Mouse (Mus musculus): ENCODE data around the gene Opa3. TPM values are rescaled to one million over a fixed set of nuclear protein-coding genes. Genes with fewer than 3 reads are reported as not detected.

Opa3 gene
- 15.7 and 17.2 TPM in 2 replicates for polyA plus RNA-seq (2012)

DNA sequence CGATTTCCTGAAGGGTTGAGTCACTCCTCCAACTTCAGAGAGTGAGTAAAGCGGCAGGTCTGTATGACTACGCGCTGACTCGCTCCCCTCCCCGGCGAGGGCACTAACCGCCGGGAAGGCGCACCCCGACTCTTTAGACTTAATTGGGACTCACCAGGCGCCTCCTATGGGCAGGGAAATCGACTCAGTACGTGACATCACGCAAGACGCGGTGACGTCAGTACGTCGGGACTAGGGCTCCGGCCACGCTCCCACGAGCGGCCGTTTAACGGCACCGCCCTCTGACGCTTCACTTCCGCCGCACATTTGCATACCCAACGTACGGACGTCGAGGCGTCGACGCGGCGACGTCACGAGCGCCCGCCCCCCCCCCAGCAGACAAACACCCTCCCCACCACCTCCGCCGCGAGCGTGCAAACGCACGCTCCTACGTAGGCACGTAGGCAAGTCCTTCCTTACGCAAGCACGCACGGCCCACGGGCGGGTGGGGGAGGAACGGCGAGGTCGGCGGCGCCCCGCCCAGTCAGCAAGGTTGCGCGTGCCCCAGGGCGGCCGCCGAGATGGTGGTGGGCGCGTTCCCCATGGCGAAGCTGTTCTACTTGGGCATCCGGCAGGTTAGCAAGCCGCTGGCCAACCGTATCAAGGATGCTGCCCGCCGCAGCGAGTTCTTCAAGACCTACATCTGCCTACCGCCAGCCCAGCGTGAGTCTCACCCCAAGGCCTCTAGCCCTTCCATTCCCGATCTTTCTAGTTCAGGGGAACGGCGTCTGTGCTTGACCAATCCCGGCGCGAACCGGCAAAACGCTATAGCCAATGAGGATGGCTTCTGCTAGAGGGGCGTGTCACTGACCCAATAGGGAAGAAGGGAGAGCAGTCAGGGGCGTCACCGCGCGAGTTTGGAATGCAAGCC lies at the start of gene Opa3:
Opa3 (plus strand) TSS at position 452 of the 910 bp plus-strand sequence.
- TF ChIP-seq GATA1 (IDR thresholded peaks at IDR 0.05; ENCODE audit: low read length), result no peak

DNA sequence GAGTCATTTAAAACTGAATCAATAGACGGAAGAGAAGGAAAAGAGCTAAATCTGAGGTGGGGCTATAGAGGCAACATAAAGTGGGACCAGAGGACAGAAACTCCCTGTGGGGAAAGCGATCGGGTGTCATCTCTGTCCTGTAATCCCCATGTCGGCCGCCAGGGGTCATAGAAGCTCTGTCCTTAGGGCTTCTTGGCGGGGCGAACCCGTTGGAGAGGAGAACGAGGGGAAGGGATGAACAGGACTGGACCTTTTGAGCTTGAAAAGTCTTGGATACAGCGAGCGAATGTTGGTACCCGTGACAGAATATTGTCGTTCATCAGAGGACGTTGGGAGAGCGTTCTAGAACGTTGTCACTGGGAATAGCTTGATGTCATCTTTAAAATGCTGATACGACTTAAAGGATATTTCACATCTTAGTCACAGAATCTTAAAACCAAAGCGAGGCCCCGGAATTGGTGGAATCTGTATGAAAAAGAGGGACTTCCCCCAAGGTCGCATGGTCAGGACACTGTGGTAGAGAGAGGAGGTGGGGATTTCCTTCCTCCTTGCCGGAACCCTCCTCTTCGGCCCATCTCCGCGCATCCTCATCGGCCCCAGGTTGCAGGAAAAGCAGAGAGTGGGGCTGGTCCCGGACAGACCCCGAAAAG lies 49.6 kb upstream of the Opa3 start:
- no peak for TF ChIP-seq GATA1 (IDR thresholded peaks at IDR 0.05; ENCODE audit: low read length)

DNA sequence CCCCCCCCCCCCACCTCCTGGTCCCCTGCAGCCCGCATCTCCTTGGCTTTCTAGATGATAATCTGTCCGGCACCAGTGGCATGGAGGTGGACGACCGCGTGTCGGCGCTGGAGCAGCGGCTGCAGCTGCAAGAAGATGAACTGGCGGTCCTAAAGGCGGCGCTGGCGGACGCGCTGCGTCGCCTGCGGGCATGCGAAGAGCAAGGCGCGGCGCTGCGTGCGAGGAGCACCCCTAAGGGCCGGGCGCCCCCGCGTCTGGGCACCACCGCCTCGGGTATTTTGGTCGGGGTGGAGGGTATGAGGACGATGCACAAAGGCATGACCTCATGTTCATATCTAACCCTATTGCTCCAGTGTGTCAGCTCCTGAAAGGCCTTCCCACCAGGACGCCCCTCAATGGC lies 49.0 kb upstream of the Opa3 start:
- TF ChIP-seq GATA1 (IDR thresholded peaks at IDR 0.05; ENCODE audit: low read length), result no peak

DNA sequence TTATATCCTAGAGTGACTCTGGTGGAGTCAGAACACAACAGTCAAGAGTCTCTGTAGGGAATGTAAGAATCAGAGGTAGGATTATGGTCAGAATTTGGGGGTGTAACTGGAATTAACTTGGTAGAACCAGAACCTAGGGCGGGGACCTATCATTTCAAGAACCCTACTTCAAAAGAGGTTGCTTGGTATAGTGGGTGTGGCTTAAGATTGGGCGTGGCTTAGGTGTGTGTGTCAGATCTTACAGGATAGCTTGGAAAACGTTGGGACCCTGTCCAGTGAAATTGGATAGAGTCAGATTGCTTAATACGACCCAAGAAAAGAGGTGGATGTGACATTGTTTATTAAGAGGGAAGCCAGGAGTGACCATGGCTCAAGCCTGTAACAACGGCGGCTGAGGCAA lies 48.2 kb upstream of the Opa3 start:
- no peak for TF ChIP-seq GATA1 (IDR thresholded peaks at IDR 0.05; ENCODE audit: low read length)

DNA sequence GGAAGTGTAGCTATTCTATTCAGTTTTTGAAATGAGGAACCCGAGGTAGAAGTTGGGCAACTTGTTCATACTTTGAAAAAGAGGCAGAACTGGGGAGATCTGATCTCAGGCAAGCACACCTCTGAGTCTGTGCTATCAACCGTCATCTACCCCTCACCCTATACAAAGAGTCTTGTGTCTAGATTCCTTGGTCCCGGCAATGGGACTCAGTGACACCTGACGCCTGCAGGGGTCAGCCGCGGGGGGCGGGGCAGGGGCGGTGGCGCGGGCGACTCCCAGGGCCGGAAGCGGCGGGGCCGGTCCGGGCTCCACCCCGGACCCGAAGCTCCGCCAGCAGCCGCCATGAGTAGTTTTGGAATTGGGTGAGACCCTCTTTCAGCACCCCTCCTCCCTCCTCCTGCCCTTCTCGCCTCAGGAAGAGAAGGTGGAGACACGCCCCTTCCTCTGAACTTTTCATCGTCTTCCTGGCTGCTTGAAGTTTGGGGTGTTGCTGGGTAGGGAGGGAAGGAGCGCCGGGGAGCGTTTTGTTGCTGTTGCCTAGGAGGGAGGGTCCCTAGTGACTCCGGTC lies 47.2 kb upstream of the Opa3 start:
- no peak for TF ChIP-seq GATA1 (IDR thresholded peaks at IDR 0.05; ENCODE audit: low read length)

DNA sequence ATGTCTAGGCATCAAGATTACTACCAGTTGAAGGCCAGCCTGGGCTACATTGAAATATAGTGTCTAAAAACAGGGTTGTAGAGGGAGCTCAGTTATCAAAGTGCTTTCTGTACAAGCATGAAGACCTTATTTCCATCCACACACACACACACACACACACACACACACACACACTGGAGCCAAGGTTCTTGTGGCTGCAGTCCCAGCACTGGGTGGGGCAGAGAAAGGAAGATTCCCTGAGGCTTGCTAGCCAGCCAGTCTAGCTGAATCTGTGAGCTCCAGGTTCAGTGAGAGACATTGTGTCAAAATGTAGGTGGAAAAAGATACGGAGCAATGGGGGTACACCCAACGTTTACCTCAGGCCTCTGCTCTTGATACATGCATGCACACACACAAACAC lies 43.9 kb upstream of the Opa3 start:
- no peak for TF ChIP-seq GATA1 (IDR thresholded peaks at IDR 0.05; ENCODE audit: low read length)

DNA sequence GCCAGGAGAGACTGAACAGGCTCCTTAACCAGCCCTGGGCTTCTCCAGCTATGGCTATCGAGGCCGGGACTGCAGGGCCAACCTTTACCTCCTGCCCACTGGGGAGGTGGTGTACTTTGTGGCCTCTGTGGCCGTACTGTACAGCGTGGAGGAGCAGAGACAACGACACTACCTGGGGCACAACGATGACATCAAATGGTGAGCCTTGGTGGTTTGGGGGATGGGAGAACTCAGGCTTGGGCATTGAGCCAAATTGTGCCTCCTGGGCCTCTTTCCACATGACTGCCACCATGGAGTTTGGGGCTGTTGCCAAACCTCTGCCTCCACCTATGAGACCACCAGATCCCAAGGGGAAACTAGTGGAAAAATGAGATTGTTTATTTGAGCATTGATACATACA lies 43.4 kb upstream of the Opa3 start:
- no peak for TF ChIP-seq GATA1 (IDR thresholded peaks at IDR 0.05; ENCODE audit: low read length)

DNA sequence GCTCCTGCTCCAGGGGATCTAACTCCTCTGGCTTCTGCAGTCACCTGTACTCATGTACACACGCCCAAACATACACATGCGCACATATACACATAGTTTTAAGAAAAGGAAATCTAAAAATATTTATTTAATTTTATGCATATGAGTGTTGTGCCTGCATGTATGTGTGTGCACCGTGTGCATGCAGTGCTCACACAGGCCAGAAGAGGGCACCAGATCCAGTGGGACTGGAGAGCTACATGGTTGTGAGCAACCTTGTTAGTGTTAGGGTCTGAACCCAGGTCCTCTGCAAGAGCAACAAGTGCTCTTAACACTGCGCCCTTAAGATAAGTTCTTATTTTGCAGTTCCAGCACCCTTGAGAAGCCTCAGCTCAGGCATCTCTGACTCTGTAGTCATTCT lies 33.5 kb upstream of the Opa3 start:
- TF ChIP-seq GATA1 (IDR thresholded peaks at IDR 0.05; ENCODE audit: low read length), result no peak

DNA sequence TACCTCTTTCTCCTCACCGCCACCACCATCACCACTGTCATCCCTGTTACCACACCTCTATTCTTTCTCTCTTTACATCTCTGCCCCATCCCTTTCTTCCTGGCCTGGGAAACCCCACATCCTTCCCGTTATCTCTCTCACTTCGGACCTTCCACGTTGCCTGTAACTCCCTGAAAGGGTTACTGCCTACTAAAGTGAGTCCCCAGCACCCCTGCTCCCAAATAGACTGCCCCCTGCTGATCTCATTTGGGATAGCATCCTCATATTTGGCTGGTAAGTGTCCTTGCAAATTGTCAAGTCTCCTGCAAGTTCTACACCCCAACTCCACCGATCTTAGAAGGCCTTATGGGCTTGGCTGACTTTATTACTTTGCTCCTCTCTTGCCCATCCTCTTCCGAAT lies 31.5 kb upstream of the Opa3 start:
- TF ChIP-seq GATA1 (IDR thresholded peaks at IDR 0.05; ENCODE audit: low read length), result no peak

DNA sequence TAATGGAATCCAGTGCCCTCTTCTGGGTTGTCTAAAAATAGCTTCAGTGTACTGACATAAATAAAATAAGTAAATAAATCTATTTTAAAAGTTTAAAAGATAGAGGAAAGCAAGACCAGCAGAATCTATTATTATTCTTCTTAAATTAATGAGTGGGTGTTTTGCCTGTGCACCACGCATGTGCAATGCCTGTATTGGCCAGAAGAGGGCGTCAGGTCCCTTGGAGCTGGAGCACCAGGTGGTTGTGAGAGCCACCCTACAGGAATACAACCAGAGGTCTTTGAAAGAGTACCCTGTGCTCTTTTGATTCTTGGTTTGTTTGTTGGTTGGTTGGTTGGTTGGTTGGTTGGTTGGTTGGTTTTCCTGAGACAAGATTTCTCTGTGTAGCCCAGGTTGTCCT lies 30.1 kb upstream of the Opa3 start:
- no peak for TF ChIP-seq GATA1 (IDR thresholded peaks at IDR 0.05; ENCODE audit: low read length)

DNA sequence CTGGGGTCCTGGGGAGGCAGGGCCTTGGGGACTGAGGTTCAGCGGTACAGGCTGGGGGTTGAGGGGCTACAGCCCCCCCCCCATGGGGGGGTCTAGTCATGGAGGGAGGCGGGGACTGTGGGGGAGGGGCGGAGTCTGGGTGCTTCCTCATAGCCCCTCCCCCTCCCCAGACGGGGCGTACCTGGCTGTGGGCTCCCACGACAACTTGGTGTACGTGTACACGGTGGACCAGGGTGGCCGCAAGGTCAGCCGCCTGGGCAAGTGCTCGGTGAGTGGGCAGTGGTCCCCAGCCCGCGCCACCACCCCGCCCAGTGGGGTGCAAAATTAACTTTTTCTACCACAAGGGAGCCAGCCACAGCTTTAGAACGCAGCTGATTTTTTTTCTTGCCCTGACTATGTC lies 26.5 kb upstream of the Opa3 start:
- TF ChIP-seq GATA1 (IDR thresholded peaks at IDR 0.05; ENCODE audit: low read length), result no peak

DNA sequence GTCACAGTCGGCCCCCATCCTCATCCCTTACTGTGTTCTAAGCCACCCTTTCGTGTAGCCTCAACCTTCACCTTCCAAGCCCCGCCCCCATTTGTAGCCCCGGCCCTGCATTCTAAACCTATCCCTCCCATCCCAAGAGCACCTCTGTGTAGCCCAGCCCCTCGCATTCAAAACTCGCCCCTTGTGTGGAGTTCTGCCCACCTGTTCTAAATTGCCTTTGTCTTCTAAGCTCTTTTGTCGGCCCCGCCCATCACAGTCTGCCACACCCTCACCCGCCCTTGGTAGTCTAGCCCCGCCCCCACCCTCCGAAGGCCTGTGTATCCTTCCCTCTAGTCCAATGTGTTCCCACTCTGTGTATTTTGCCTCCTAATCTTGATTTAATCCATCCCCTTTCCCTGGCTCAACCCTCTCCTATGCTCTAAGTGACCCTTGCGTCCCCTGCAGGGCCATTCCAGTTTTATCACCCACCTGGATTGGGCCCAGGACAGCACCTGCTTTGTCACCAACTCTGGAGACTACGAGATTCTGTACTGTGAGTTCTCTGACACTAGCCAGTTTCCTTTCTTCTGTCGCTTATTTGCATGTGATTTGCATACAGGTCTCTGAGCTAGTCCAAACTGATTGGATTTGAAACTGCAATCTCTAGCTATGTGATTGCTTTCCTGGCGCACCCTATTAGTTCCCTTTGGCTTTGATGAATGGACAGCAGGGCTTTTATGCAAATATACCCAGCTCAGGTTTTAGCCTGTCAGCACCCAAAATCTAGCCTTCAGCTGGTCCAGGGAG lies 25.9 kb upstream of the Opa3 start:
- no peak for TF ChIP-seq GATA1 (IDR thresholded peaks at IDR 0.05; ENCODE audit: low read length)

DNA sequence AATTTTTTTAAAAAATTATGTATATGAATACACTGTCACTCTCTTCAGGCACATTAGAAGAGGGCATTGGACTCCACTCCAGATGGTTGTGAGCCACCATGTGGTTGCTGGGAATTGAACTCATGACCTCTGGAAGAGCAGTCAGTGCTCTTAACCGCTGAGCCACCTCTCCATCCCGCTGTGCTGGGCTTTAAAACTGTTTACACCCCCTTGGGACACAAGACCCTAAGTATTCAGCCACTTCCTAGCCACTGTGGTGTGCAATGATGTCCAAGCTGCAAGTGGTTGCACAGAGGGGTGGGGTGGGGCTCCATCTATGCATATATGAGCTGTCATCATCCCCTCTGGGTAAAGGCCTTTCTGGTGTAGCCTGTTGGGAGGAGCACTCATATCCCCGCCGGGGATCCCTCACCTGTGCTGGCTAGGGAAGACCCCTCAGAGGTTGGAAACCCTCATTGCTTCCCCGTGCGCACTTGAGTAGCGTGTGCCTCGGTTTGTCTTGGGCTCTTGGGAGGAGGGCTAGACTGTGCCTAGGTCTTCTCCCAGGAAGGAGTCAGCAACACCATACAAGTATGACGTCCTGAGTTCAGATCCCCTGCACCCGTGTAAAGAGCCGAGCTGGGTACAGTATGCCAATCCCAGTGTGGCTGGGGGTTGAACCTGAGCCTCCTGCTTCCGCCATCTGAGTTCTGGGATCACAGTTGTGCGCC lies 19.8 kb upstream of the Opa3 start:
- TF ChIP-seq GATA1 (IDR thresholded peaks at IDR 0.05; ENCODE audit: low read length), result no peak

DNA sequence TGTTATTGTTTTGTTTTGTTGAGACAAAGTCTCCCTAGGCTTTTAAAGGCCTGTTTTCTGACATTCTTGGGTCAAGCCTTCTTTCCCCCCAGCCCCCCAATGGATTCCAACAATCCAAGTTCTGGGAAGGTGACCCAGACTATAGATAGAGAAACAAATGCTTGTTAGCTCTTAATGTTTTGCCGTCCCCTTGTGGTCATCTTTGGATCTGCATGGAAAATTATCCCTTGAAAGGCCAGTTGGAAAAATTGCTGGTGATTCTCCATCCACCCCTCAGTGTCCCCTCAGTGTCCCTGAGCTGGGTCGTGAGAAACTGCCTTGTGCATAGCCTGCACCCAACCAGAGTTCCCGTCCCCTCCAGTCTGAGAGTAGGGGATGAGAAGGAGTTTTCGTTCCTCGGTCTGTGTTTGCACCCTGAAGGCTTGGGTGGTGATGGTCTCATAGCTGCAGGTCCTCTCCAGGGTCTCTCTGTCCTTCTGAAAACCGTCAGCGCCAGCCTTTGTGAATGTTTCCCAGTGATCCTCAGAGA lies 19.1 kb upstream of the Opa3 start:
- TF ChIP-seq GATA1 (IDR thresholded peaks at IDR 0.05; ENCODE audit: low read length), result no peak

DNA sequence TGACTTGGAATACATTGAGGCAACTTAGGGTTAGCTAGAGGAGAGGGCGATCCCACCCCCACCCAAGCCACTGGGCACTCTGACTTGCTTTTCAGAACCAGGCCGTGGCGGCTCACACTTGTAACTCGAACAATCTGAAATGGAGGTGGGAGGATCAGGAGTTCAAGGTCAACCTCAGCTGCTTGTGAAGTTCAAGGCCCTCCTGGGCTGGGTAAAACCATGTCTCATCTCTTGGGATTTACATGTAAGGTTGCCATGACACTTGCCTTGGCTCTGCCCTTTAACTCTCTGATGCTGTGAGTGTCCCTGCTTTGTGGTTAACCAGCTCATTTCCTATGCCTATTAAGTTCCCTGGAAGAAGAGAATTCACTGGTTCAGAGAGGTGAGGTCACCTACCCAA lies 18.6 kb upstream of the Opa3 start:
- no peak for TF ChIP-seq GATA1 (IDR thresholded peaks at IDR 0.05; ENCODE audit: low read length)
